Mouse (Mus musculus): Measurements from ENCODE around the gene Zfp967. TPM values are rescaled to one million over a fixed set of nuclear protein-coding genes. Genes with fewer than 3 reads are reported as not detected.

The Zfp967 gene
- total RNA-seq (2023), result 0.45 TPM in 1 of 4 replicates, not detected in the others

GRCm38 (mm10) chr2:176520756-176521155 lies at the start of gene Zfp967:
TSS of gene Zfp967 (plus strand) at chr2:176521056.

GRCm38 (mm10) chr2:176486683-176487082 lies 34.2 kb upstream of the Zfp967 start, which contains the start of gene Gm14434:
TSS of gene Gm14434 (minus strand) at chr2:176486783.

Other genes with a start within 250 kb of the Zfp967 start
- not detected in 4 replicates for gene Gm11009, start 201.6 kb upstream of the Zfp967 start, total RNA-seq (2023)
- 1.8 to 4.7 TPM (median 2.0 TPM) in 3 of 4 replicates, not detected in the other for gene Gm14435, start 97.5 kb upstream of the Zfp967 start, total RNA-seq (2023)
- not detected in 4 replicates for gene Gm14434, start 34.3 kb upstream of the Zfp967 start, total RNA-seq (2023)
- gene Gm14308, start 115.3 kb downstream of the Zfp967 start, total RNA-seq (2023), result not detected in 4 replicates
- 3.0 to 5.2 TPM (median 4.3 TPM) in 4 replicates for gene Zfp973, start 149.5 kb downstream of the Zfp967 start, total RNA-seq (2023)
- gene Gm14305, start 187.3 kb downstream of the Zfp967 start, total RNA-seq (2023), result 0.39 to 2.1 TPM (median 1.2 TPM) in 4 replicates